Mouse (Mus musculus): Measurements from ENCODE around the gene Musk. TPM values are rescaled to one million over a fixed set of nuclear protein-coding genes. Genes with fewer than 3 reads are reported as not detected.

Musk gene
- polyA plus RNA-seq, 1 experiment from 2014 or later = 9.2 TPM

GRCm38 (mm10) chr4:58371106-58371505, 85.3 kb downstream of the Musk start:
- WGBS = 84% methylated on average over 1 of the region's 1 CpGs
- H3K4me2 ChIP-seq (replicated peaks) = no peak overlapping the region
- H3K4me3 ChIP-seq = no peak overlapping the region
- H3K9ac ChIP-seq = no peak overlapping the region
- H3K36me3 ChIP-seq = no peaks in the 10 kb centered on the region
- no peaks in the 10 kb centered on the region for H3K9me3 ChIP-seq
- H3K4me1 ChIP-seq = no peaks in the 10 kb centered on the region
- H3K27me3 ChIP-seq = no peaks in the 10 kb centered on the region
- no peak overlapping the region for H3K27ac ChIP-seq
- no peak for ATAC-seq (ENCODE audit: low FRiP score, low read depth)

GRCm38 (mm10) chr4:58373599-58373998, 87.8 kb downstream of the Musk start:
- H3K4me2 ChIP-seq (replicated peaks) = no peak overlapping the region
- H3K36me3 ChIP-seq = no peaks in the 10 kb centered on the region
- H3K4me1 ChIP-seq = no peaks in the 10 kb centered on the region
- H3K27ac ChIP-seq = no peak overlapping the region
- H3K9me3 ChIP-seq = no peaks in the 10 kb centered on the region
- no peaks in the 10 kb centered on the region for H3K27me3 ChIP-seq
- 84% methylated on average over 10 of the region's 10 CpGs for WGBS
- ATAC-seq (ENCODE audit: low FRiP score, low read depth) = no peak
- no peak overlapping the region for H3K4me3 ChIP-seq
- no peak overlapping the region for H3K9ac ChIP-seq

- 87% methylated on average over 7 of the region's 7 CpGs for WGBS
- Histone ChIP-seq H3K27ac (no peak overlapping the region), H3K36me3 (no peaks in the 10 kb centered on the region), H3K27me3 (no peaks in the 10 kb centered on the region), H3K9me3 (no peaks in the 10 kb centered on the region), H3K4me3 (no peak overlapping the region), H3K4me2 (replicated peaks) (no peak overlapping the region), H3K4me1 (no peaks in the 10 kb centered on the region), H3K9ac (no peak overlapping the region)
- ATAC-seq (ENCODE audit: low FRiP score, low read depth) = no peak
Measured at GRCm38 (mm10) chr4:58374141-58374870, 88.5 kb downstream of the Musk start.

GRCm38 (mm10) chr4:58379186-58379585, 93.4 kb downstream of the Musk start:
- Histone ChIP-seq H3K36me3 (no peaks in the 10 kb centered on the region), H3K4me2 (replicated peaks) (no peak overlapping the region), H3K27ac (no peak overlapping the region), H3K4me1 (no peaks in the 10 kb centered on the region), H3K4me3 (no peak overlapping the region), H3K9ac (no peak overlapping the region), H3K9me3 (no peaks in the 10 kb centered on the region), H3K27me3 (no peaks in the 10 kb centered on the region)
- WGBS = 89% methylated on average over 4 of the region's 4 CpGs
- ATAC-seq (ENCODE audit: low FRiP score, low read depth) = no peak

GRCm38 (mm10) chr4:58400861-58401341, 115.1 kb downstream of the Musk start:
- Histone ChIP-seq H3K9ac (no peak overlapping the region), H3K36me3 (no peaks in the 10 kb centered on the region), H3K4me2 (replicated peaks) (no peak overlapping the region), H3K4me1 (no peaks in the 10 kb centered on the region), H3K9me3 (no peaks in the 10 kb centered on the region), H3K4me3 (no peak overlapping the region), H3K27me3 (no peaks in the 10 kb centered on the region), H3K27ac (no peak overlapping the region)
- WGBS = 81% methylated on average over 12 of the region's 12 CpGs
- no peak for ATAC-seq (ENCODE audit: low FRiP score, low read depth)

GRCm38 (mm10) chr4:58401973-58402501, 116.3 kb downstream of the Musk start:
- Histone ChIP-seq H3K4me3 (no peak overlapping the region), H3K4me1 (no peaks in the 10 kb centered on the region), H3K9ac (no peak overlapping the region), H3K27me3 (no peaks in the 10 kb centered on the region), H3K9me3 (no peaks in the 10 kb centered on the region), H3K27ac (no peak overlapping the region), H3K4me2 (replicated peaks) (no peak overlapping the region), H3K36me3 (no peaks in the 10 kb centered on the region)
- no peak for ATAC-seq (ENCODE audit: low FRiP score, low read depth)
- 82% methylated on average over 4 of the region's 4 CpGs for WGBS

GRCm38 (mm10) chr4:58413188-58414185, 127.7 kb downstream of the Musk start:
- no peak overlapping the region for H3K9ac ChIP-seq
- WGBS = 68% methylated on average over 13 of the region's 13 CpGs
- H3K4me3 ChIP-seq = no peak overlapping the region
- no peak for ATAC-seq (ENCODE audit: low FRiP score, low read depth)
- no peaks in the 10 kb centered on the region for H3K27me3 ChIP-seq
- no peaks in the 10 kb centered on the region for H3K36me3 ChIP-seq
- no peak overlapping the region for H3K4me2 ChIP-seq (replicated peaks)
- H3K27ac ChIP-seq = peak overlapping the region; percentile 28; the same call in 1 of the 2 replicates
- peaks cover 8% of the 10 kb centered on the region; the same call in 1 of the 2 replicates for H3K9me3 ChIP-seq
- peaks cover 3% of the 10 kb centered on the region; the same call in 1 of the 2 replicates for H3K4me1 ChIP-seq

GRCm38 (mm10) chr4:58415537-58415936, 129.8 kb downstream of the Musk start:
- no peaks in the 10 kb centered on the region for H3K36me3 ChIP-seq
- H3K9ac ChIP-seq = no peak overlapping the region
- 91% methylated on average over 3 of the region's 3 CpGs for WGBS
- H3K27ac ChIP-seq = no peak overlapping the region
- no peak overlapping the region for H3K4me2 ChIP-seq (replicated peaks)
- H3K4me1 ChIP-seq = peaks cover 3% of the 10 kb centered on the region; the same call in 1 of the 2 replicates
- H3K9me3 ChIP-seq = peaks cover 8% of the 10 kb centered on the region; the same call in 1 of the 2 replicates
- no peak overlapping the region for H3K4me3 ChIP-seq
- no peak for ATAC-seq (ENCODE audit: low FRiP score, low read depth)
- no peaks in the 10 kb centered on the region for H3K27me3 ChIP-seq

- no peak; the same call in 1 of the 2 replicates for ATAC-seq (ENCODE audit: low FRiP score, low read depth)
- WGBS = 53% methylated on average over 4 of the region's 4 CpGs
- H3K9me3 ChIP-seq = peaks cover 8% of the 10 kb centered on the region; the same call in 1 of the 2 replicates
- no peak overlapping the region for H3K4me3 ChIP-seq
- no peak overlapping the region for H3K4me2 ChIP-seq (replicated peaks)
- no peaks in the 10 kb centered on the region for H3K36me3 ChIP-seq
- H3K9ac ChIP-seq = no peak overlapping the region
- H3K27ac ChIP-seq = no peak overlapping the region
- H3K27me3 ChIP-seq = no peaks in the 10 kb centered on the region
- H3K4me1 ChIP-seq = peaks cover 3% of the 10 kb centered on the region; the same call in 1 of the 2 replicates
Measured at GRCm38 (mm10) chr4:58417319-58417718, 131.6 kb downstream of the Musk start.

- Histone ChIP-seq H3K9me3 (peaks cover 5% of the 10 kb centered on the region; the same call in 1 of the 2 replicates), H3K4me1 (no peaks in the 10 kb centered on the region), H3K27me3 (no peaks in the 10 kb centered on the region), H3K36me3 (no peaks in the 10 kb centered on the region), H3K4me3 (no peak overlapping the region), H3K4me2 (replicated peaks) (no peak overlapping the region), H3K9ac (no peak overlapping the region), H3K27ac (no peak overlapping the region)
- no peak for ATAC-seq (ENCODE audit: low FRiP score, low read depth)
- 36% methylated on average over 5 of the region's 5 CpGs for WGBS
Measured at GRCm38 (mm10) chr4:58419225-58419624, 133.5 kb downstream of the Musk start.

- H3K27me3 ChIP-seq = no peaks in the 10 kb centered on the region
- H3K9me3 ChIP-seq = no peaks in the 10 kb centered on the region
- H3K4me1 ChIP-seq = no peaks in the 10 kb centered on the region
- H3K4me2 ChIP-seq (replicated peaks) = no peak overlapping the region
- no peak for ATAC-seq (ENCODE audit: low FRiP score, low read depth)
- H3K4me3 ChIP-seq = no peak overlapping the region
- no peak overlapping the region for H3K9ac ChIP-seq
- no peak overlapping the region for H3K27ac ChIP-seq
- H3K36me3 ChIP-seq = no peaks in the 10 kb centered on the region
- 47% methylated on average over 9 of the region's 9 CpGs for WGBS
Measured at GRCm38 (mm10) chr4:58423276-58423930, 137.6 kb downstream of the Musk start.

Measured in limb, embryonic 13.5 days (tissue).